ENCODE assay signal across 9 mouse cellular contexts in genomic region chr17:45312510-45313266, GRCm38 (mm10).
DNase-seq lines count a peak whose midpoint lies in the region; ATAC-seq and TF ChIP-seq lines count a peak whose summit lies in the region.
"Had no signal": no experiment of that assay in that cellular context is flagged by ENCODE, and none has a peak within 500 bp of the region (broad histone marks: within the 10 kb centered on the region; RNA-seq: fewer than 3 reads in every experiment).

No protein-coding gene starts in this region.

- H3K9me3 ChIP-seq in midbrain, postnatal 0 days (ENCODE audit: low read length), result no peaks in the 10 kb centered on the region
- H3K9me3 ChIP-seq in midbrain, embryonic 14.5 days (ENCODE audit: control insufficient read depth, low read length), result peaks cover 6% of the 10 kb centered on the region; the same call in 1 of the 2 replicates
- no peaks in the 10 kb centered on the region for H3K9me3 ChIP-seq in neural tube, embryonic 15.5 days (replicated peaks)

- H3K4me1 ChIP-seq in midbrain, postnatal 0 days (ENCODE audit: insufficient read depth, low read length), result no peaks in the 10 kb centered on the region
- no peaks in the 10 kb centered on the region for H3K4me1 ChIP-seq in midbrain, embryonic 14.5 days (ENCODE audit: control insufficient read depth, insufficient read depth, low read length)
- peaks cover 3% of the 10 kb centered on the region; the same call in 1 of the 2 replicates for H3K4me1 ChIP-seq in neural tube, embryonic 15.5 days

- H3K9ac ChIP-seq in midbrain, postnatal 0 days (replicated peaks; ENCODE audit: low read length, poor library complexity, severe bottlenecking), result no peak overlapping the region
- no peak overlapping the region for H3K9ac ChIP-seq in midbrain, embryonic 14.5 days (replicated peaks; ENCODE audit: low read length)
- H3K9ac ChIP-seq in neural tube, embryonic 15.5 days (replicated peaks), result no peak overlapping the region

- intact Hi-C loops in left cerebral cortex, adult 2 months (cut with DNase I), result no loop called here

- no peak overlapping the region for H3K27ac ChIP-seq in midbrain, postnatal 0 days (ENCODE audit: low read depth, low read length)
- no peak overlapping the region for H3K27ac ChIP-seq in midbrain, embryonic 14.5 days (replicated peaks; ENCODE audit: low read depth, low read length)
- no peak overlapping the region for H3K27ac ChIP-seq in left cerebral cortex, adult 2 months
- no peak overlapping the region for H3K27ac ChIP-seq in neural tube, embryonic 15.5 days (replicated peaks)

- H3K36me3 ChIP-seq in midbrain, postnatal 0 days (ENCODE audit: insufficient read depth, low read length), result no peaks in the 10 kb centered on the region
- no peaks in the 10 kb centered on the region for H3K36me3 ChIP-seq in midbrain, embryonic 14.5 days (ENCODE audit: control insufficient read depth, insufficient read depth, low read length)
- H3K36me3 ChIP-seq in neural tube, embryonic 15.5 days, result no peaks in the 10 kb centered on the region
- H3K36me3 ChIP-seq: G1E had no signal

- WGBS in midbrain, postnatal 0 days, result 67% methylated on average over 5 of the region's 5 CpGs
- WGBS in midbrain, embryonic 14.5 days, result 77% methylated on average over 5 of the region's 5 CpGs
- WGBS in neural tube, embryonic 15.5 days, result 56% methylated on average over 5 of the region's 5 CpGs

- H3K4me2 ChIP-seq in midbrain, postnatal 0 days (ENCODE audit: low read depth, low read length, poor library complexity, severe bottlenecking), result no peak overlapping the region
- no peak overlapping the region for H3K4me2 ChIP-seq in midbrain, embryonic 14.5 days (ENCODE audit: low read length)
- H3K4me2 ChIP-seq in neural tube, embryonic 15.5 days, result no peak overlapping the region

- no peak overlapping the region for H3K4me3 ChIP-seq in midbrain, postnatal 0 days (ENCODE audit: low read depth, low read length)
- H3K4me3 ChIP-seq in midbrain, embryonic 14.5 days (replicated peaks; ENCODE audit: low read depth, low read length), result no peak overlapping the region
- no peak overlapping the region for H3K4me3 ChIP-seq in left cerebral cortex, adult 2 months
- no peak overlapping the region for H3K4me3 ChIP-seq in neural tube, embryonic 15.5 days (replicated peaks)

- TF ChIP-seq CTCF in midbrain, postnatal 0 days (IDR thresholded peaks at IDR 0.05), result no peak
- no peak for TF ChIP-seq CTCF in left cerebral cortex, adult 2 months (IDR thresholded peaks at IDR 0.05)

- DNase-seq in midbrain, postnatal 0 days (ENCODE audit: low spot score), result peak; percentile 87
- no peak for DNase-seq in midbrain, embryonic 14.5 days
- DNase-seq in cerebellum, postnatal 36 days, result peak; percentile 70 to 74
- peak; percentile 46 for DNase-seq in heart, postnatal 4 days
- DNase-seq in left cerebral cortex, adult 2 months (ENCODE audit: extremely low spot score in 1 of 2, low spot score in 2 of 2), result peak; percentile 24 to 26
- no peak for DNase-seq in spleen, postnatal 4 days (ENCODE audit: low spot score in 2 of 2)
- DNase-seq in T-cell, adult 2 months (ENCODE audit: low spot score), result no peak

- 0 out of 2 replicates have a peak, but pooled peaks have one; percentile 31 for ATAC-seq in midbrain, postnatal 0 days (ENCODE audit: low FRiP score)
- ATAC-seq in midbrain, embryonic 14.5 days (ENCODE audit: low FRiP score, low TSS enrichment), result no peak
- peak; percentile 74 for ATAC-seq in neural tube, embryonic 15.5 days (ENCODE audit: low FRiP score)

- no peaks in the 10 kb centered on the region for H3K27me3 ChIP-seq in midbrain, postnatal 0 days (ENCODE audit: insufficient read depth, low read length)
- H3K27me3 ChIP-seq in midbrain, embryonic 14.5 days (ENCODE audit: control insufficient read depth, insufficient read depth, low read length), result no peaks in the 10 kb centered on the region
- no peaks in the 10 kb centered on the region for H3K27me3 ChIP-seq in neural tube, embryonic 15.5 days (replicated peaks)

Comparison
In these comparisons a context has a peak if more than half of its experiments do, and no peak if none do; other contexts are left out.
1. DNase-seq: peak in midbrain, postnatal 0 days (single experiment), cerebellum, postnatal 36 days (2 of 2), heart, postnatal 4 days (single experiment) and left cerebral cortex, adult 2 months (2 of 2); none in midbrain, embryonic 14.5 days (single experiment), spleen, postnatal 4 days (0 of 2) and T-cell, adult 2 months (single experiment).